Mouse (Mus musculus): ENCODE results near the gene Gstt2. TPM values are rescaled to one million over a fixed set of nuclear protein-coding genes. Genes with fewer than 3 reads are reported as not detected.

Gstt2 gene
- polyA plus RNA-seq, 1 experiment = 0.49 TPM

DNA sequence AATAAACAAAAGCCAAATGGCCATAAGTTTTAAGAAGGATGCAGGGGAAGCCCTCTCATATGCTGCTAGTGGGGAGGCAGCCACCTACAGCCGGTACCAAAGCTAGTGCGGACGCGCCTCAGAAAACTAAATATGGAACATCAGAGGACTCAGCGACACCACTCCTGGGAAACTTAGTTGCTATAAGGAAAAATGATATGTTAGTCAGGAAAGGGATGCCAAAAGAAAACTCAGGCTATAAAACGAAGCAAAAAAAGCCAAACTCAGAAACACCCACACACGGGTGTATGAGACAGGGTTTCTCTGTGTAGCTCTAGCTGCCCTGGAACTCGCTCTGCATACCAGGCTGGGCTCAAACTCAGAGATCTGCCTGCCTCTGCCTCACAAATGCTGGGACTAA lies 48.9 kb downstream of the Gstt2 start:
- no peak overlapping the region for H3ac ChIP-seq (ENCODE audit: control insufficient read depth, insufficient read length, low read depth)
- H3K79me3 ChIP-seq (ENCODE audit: low read depth) = no peaks in the 10 kb centered on the region
- no peak overlapping the region for H3K4me3 ChIP-seq (ENCODE audit: insufficient read depth, poor library complexity, severe bottlenecking)
- H3K79me2 ChIP-seq (ENCODE audit: control insufficient read depth, insufficient read depth) = no peaks in the 10 kb centered on the region
- H3K27me3 ChIP-seq (ENCODE audit: control insufficient read depth, insufficient read depth, insufficient read length) = peaks cover 3% of the 10 kb centered on the region
- no peak for TF ChIP-seq CEBPB (IDR thresholded peaks at IDR 0.05; ENCODE audit: low read depth)
- TF ChIP-seq FOSL1 (IDR thresholded peaks at IDR 0.05; ENCODE audit: insufficient read depth, low read length, poor library complexity, severe bottlenecking) = no peak
- TF ChIP-seq MYOG (IDR thresholded peaks at IDR 0.05; ENCODE audit: control insufficient read depth, extremely low read depth, insufficient read length) = no peak
- no peak for TF ChIP-seq CTCF (IDR thresholded peaks at IDR 0.05; ENCODE audit: control insufficient read depth, insufficient read depth, insufficient read length)
- no peak for TF ChIP-seq USF1 (IDR thresholded peaks at IDR 0.05; ENCODE audit: low read depth)
- no peak for TF ChIP-seq MYOD1 (IDR thresholded peaks at IDR 0.05; ENCODE audit: control insufficient read depth, insufficient read length, low read depth)
- no peak for TF ChIP-seq MAX (IDR thresholded peaks at IDR 0.05)
- no peaks in the 10 kb centered on the region for H3K36me3 ChIP-seq (ENCODE audit: control insufficient read depth, insufficient read depth)

DNA sequence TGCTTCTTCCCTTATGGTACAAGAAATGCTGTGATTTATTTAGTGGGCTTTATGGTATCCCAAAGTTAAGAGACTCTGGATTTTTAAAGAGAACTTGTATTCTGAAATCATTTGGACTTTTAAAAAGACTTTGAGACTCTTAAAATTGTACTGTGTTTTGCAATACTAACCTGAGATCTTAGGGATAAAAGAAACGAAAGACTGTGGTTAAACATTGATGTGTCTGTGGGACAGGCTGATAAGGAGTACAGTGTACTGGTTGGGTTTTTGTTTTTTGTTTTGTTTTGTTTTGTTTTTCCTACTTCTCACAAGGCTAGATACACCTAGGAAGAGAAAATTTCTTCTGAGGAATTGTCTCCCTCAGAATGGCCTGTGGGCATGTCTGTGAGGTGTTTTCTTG lies 51.8 kb downstream of the Gstt2 start:
- peaks cover 14% of the 10 kb centered on the region for H3K27me3 ChIP-seq (ENCODE audit: control insufficient read depth, insufficient read depth, insufficient read length)
- H3K36me3 ChIP-seq (ENCODE audit: control insufficient read depth, insufficient read depth) = no peaks in the 10 kb centered on the region
- H3ac ChIP-seq (ENCODE audit: control insufficient read depth, insufficient read length, low read depth) = no peak overlapping the region
- H3K4me3 ChIP-seq (ENCODE audit: insufficient read depth, poor library complexity, severe bottlenecking) = no peak overlapping the region
- H3K79me2 ChIP-seq (ENCODE audit: control insufficient read depth, insufficient read depth) = no peaks in the 10 kb centered on the region
- H3K79me3 ChIP-seq (ENCODE audit: low read depth) = no peaks in the 10 kb centered on the region
- TF ChIP-seq CEBPB (IDR thresholded peaks at IDR 0.05; ENCODE audit: low read depth) (no peak), MAX (IDR thresholded peaks at IDR 0.05) (no peak), MYOG (IDR thresholded peaks at IDR 0.05; ENCODE audit: control insufficient read depth, extremely low read depth, insufficient read length) (no peak), CTCF (IDR thresholded peaks at IDR 0.05; ENCODE audit: control insufficient read depth, insufficient read depth, insufficient read length) (no peak), FOSL1 (IDR thresholded peaks at IDR 0.05; ENCODE audit: insufficient read depth, low read length, poor library complexity, severe bottlenecking) (no peak), MYOD1 (IDR thresholded peaks at IDR 0.05; ENCODE audit: control insufficient read depth, insufficient read length, low read depth) (no peak), USF1 (IDR thresholded peaks at IDR 0.05; ENCODE audit: low read depth) (no peak)

Other genes with a start within 250 kb of the Gstt2 start
- gene Ggt5, start 248.1 kb downstream of the Gstt2 start, polyA plus RNA-seq (2012; fragmentation: generic; extraction: Trizol) = not detected
- 0.04 TPM for gene Susd2, start 193.4 kb downstream of the Gstt2 start, polyA plus RNA-seq (2012; fragmentation: generic; extraction: Trizol)
- gene Cabin1, start 73.1 kb downstream of the Gstt2 start, polyA plus RNA-seq (2012; fragmentation: generic; extraction: Trizol) = 24.5 TPM
- 27.9 TPM for gene Ddt, start 64.0 kb downstream of the Gstt2 start, polyA plus RNA-seq (2012; fragmentation: generic; extraction: Trizol)
- not detected for gene Gm20441, start 56.5 kb downstream of the Gstt2 start, polyA plus RNA-seq (2012; fragmentation: generic; extraction: Trizol)
- gene Gstt3, start 56.0 kb downstream of the Gstt2 start, polyA plus RNA-seq (2012; fragmentation: generic; extraction: Trizol) = 0.13 TPM
- 0.76 TPM for gene Gstt1, start 38.8 kb downstream of the Gstt2 start, polyA plus RNA-seq (2012; fragmentation: generic; extraction: Trizol)
- gene Gstt4, start 14.9 kb downstream of the Gstt2 start, polyA plus RNA-seq (2012; fragmentation: generic; extraction: Trizol) = not detected
- 2,436 TPM for gene Mif, start 22.8 kb upstream of the Gstt2 start, polyA plus RNA-seq (2012; fragmentation: generic; extraction: Trizol)
- 0.25 TPM for gene Derl3, start 56.0 kb upstream of the Gstt2 start, polyA plus RNA-seq (2012; fragmentation: generic; extraction: Trizol)
- gene Smarcb1, start 84.2 kb upstream of the Gstt2 start, polyA plus RNA-seq (2012; fragmentation: generic; extraction: Trizol) = 133 TPM
- gene Chchd10, start 95.7 kb upstream of the Gstt2 start, polyA plus RNA-seq (2012; fragmentation: generic; extraction: Trizol) = 91.1 TPM
- gene Mmp11, start 99.1 kb upstream of the Gstt2 start, polyA plus RNA-seq (2012; fragmentation: generic; extraction: Trizol) = 53.2 TPM
- 0.35 TPM for gene Gm867, start 103.2 kb upstream of the Gstt2 start, polyA plus RNA-seq (2012; fragmentation: generic; extraction: Trizol)
- 0.13 TPM for gene Vpreb3, start 105.6 kb upstream of the Gstt2 start, polyA plus RNA-seq (2012; fragmentation: generic; extraction: Trizol)
- not detected for gene Gm5134, start 117.1 kb upstream of the Gstt2 start, polyA plus RNA-seq (2012; fragmentation: generic; extraction: Trizol)
- 6.7 TPM for gene Zfp280b, start 195.2 kb upstream of the Gstt2 start, polyA plus RNA-seq (2012; fragmentation: generic; extraction: Trizol)